Mouse (Mus musculus) thymus, postnatal 0 days (tissue): Measurements from ENCODE around the gene Efcab3. TPM values are rescaled to one million over a fixed set of nuclear protein-coding genes. Genes with fewer than 3 reads are reported as not detected.

Experiments
- DNase-seq: peaks from one replicate; pipeline ENCODE4 v3.0.0-alpha.2; 2015; ENCODE audit warnings: low spot score
- polyA plus RNA-seq: library from polyadenylated mRNA; unstranded; fragments of >200 nt; fragmentation: Nextera tagmentation; extraction: Ambion mirVana; gene quantifications from 2 replicates; pipeline ENCODE4 v1.2.1, GENCODE M21; 2015

Efcab3 gene
- polyA plus RNA-seq, 1 experiment from 2014 or later, result 0.27 TPM

GRCm38 (mm10) chr11:105146593-105146992, 83.2 kb downstream of the Efcab3 start, which contains the start of gene Gm10842:
Gene Gm10842 (plus strand): TSS chr11:105146893.
- DNase-seq, result no peak

- DNase-seq, result no peak
Measured at GRCm38 (mm10) chr11:105149353-105149752, 86.0 kb downstream of the Efcab3 start.

GRCm38 (mm10) chr11:105149766-105150165, 86.4 kb downstream of the Efcab3 start:
- peak; percentile 51 for DNase-seq

- peak; percentile 21 for DNase-seq
Measured at GRCm38 (mm10) chr11:105150691-105151090, 87.3 kb downstream of the Efcab3 start.

GRCm38 (mm10) chr11:105151226-105152016, 88.0 kb downstream of the Efcab3 start:
- DNase-seq, result peak; percentile 73

- no peak for DNase-seq
Measured at GRCm38 (mm10) chr11:105152017-105152300, 88.6 kb downstream of the Efcab3 start.

GRCm38 (mm10) chr11:105152357-105152899, 89.0 kb downstream of the Efcab3 start:
- DNase-seq, result no peak

GRCm38 (mm10) chr11:105153068-105153833, 89.9 kb downstream of the Efcab3 start:
- DNase-seq, result peak; percentile 21

- no peak for DNase-seq
Measured at GRCm38 (mm10) chr11:105155915-105156314, 92.5 kb downstream of the Efcab3 start.

- DNase-seq, result peak; percentile 9
Measured at GRCm38 (mm10) chr11:105156748-105157267, 93.4 kb downstream of the Efcab3 start.

GRCm38 (mm10) chr11:105158047-105158446, 94.7 kb downstream of the Efcab3 start:
- DNase-seq, result no peak

GRCm38 (mm10) chr11:105159673-105160360, 96.4 kb downstream of the Efcab3 start:
- DNase-seq, result no peak

GRCm38 (mm10) chr11:105161411-105161810, 98.0 kb downstream of the Efcab3 start:
- DNase-seq, result no peak

- no peak for DNase-seq
Measured at GRCm38 (mm10) chr11:105164516-105165510, 101.4 kb downstream of the Efcab3 start.

- DNase-seq, result no peak
Measured at GRCm38 (mm10) chr11:105166780-105167179, 103.4 kb downstream of the Efcab3 start.

Other genes with a start within 250 kb of the Efcab3 start
- 23.3 and 29.7 TPM in 2 replicates for gene Mettl2, start 62.8 kb downstream of the Efcab3 start, polyA plus RNA-seq
- gene Gm10842, start 83.3 kb downstream of the Efcab3 start, polyA plus RNA-seq, result not detected in 2 replicates
- gene Tlk2, start 115.2 kb downstream of the Efcab3 start, polyA plus RNA-seq, result 18.3 and 19.1 TPM in 2 replicates
- gene Mrc2, start 229.1 kb downstream of the Efcab3 start, polyA plus RNA-seq, result 0.74 and 0.84 TPM in 2 replicates